Mouse (Mus musculus) forebrain, embryonic 12.5 days (tissue): ENCODE data around the gene Fam193a. TPM values are rescaled to one million over a fixed set of nuclear protein-coding genes. Genes with fewer than 3 reads are reported as not detected.
A peak's percentile ranks its signal among the peaks of the same experiment; 100 is the strongest.

ENCODE experiments used
- ATAC-seq: fragments of 200-750 bp; cut with Nextera tagmentation; 2 replicates; pipeline ENCODE4 v1.8.0; 2017; ENCODE audit warnings: moderate TSS enrichment; ENCODE audit not compliant: low FRiP score
- H3K27ac ChIP-seq: fragments of 300-500 bp; sonication (generic); 2 replicates; pipeline ENCODE4 v1.5.1; 2016; ENCODE audit warnings: mild to moderate bottlenecking
- H3K27me3 ChIP-seq: fragments of 300-500 bp; sonication (generic); 2 replicates; pipeline ENCODE4 v1.6.1; 2016; ENCODE audit warnings: mild to moderate bottlenecking
- H3K36me3 ChIP-seq: fragments of 300-500 bp; sonication (generic); replicated peaks from 2 replicates; pipeline ENCODE4 v1.6.1; 2016; ENCODE audit warnings: mild to moderate bottlenecking
- H3K4me1 ChIP-seq: fragments of 300-500 bp; sonication (generic); 2 replicates; pipeline ENCODE4 v1.6.1; 2016
- H3K4me2 ChIP-seq: fragments of 300-500 bp; sonication (generic); 2 replicates; pipeline ENCODE4 v1.6.1; 2016; ENCODE audit warnings: mild to moderate bottlenecking, moderate library complexity
- H3K4me3 ChIP-seq: fragments of 300-500 bp; sonication (generic); replicated peaks from 2 replicates; pipeline ENCODE4 v1.5.1; 2016; ENCODE audit warnings: mild to moderate bottlenecking
- H3K9ac ChIP-seq: fragments of 300-500 bp; sonication (generic); 2 replicates; pipeline ENCODE4 v1.6.1; 2016; ENCODE audit warnings: mild to moderate bottlenecking
- H3K9me3 ChIP-seq: fragments of 300-500 bp; sonication (generic); 2 replicates; pipeline ENCODE4 v1.6.1; 2016
- WGBS: fragments of 180-500 bp; shearing (Covaris S2); methylation state at CpG from one replicate; pipeline ENCODE4 v1.1.7; 2016; 5-methylcytosine and 5-hydroxymethylcytosine counted together
- polyA plus RNA-seq: library from polyadenylated mRNA; unstranded; fragments of >200 nt; fragmentation: Nextera tagmentation; extraction: Ambion mirVana; gene quantifications from 2 replicates; pipeline ENCODE4 v1.2.1, GENCODE M21; 2016

Gene Fam193a
- polyA plus RNA-seq, 1 experiment from 2014 or later: 19.9 TPM

- H3K27me3 ChIP-seq: no peaks in the 10 kb centered on the region
- H3K27ac ChIP-seq: no peak overlapping the region
- H3K4me2 ChIP-seq: no peak overlapping the region
- no peak overlapping the region for H3K9ac ChIP-seq
- H3K4me1 ChIP-seq: no peaks in the 10 kb centered on the region
- 96% methylated on average over 8 of the region's 8 CpGs for WGBS
- no peak overlapping the region for H3K4me3 ChIP-seq
- no peaks in the 10 kb centered on the region for H3K36me3 ChIP-seq
- ATAC-seq: no peak
- H3K9me3 ChIP-seq: no peaks in the 10 kb centered on the region
These were observed 23.5 kb downstream of the Fam193a start for GRCm38 (mm10) chr5:34393251-34393650.

DNA sequence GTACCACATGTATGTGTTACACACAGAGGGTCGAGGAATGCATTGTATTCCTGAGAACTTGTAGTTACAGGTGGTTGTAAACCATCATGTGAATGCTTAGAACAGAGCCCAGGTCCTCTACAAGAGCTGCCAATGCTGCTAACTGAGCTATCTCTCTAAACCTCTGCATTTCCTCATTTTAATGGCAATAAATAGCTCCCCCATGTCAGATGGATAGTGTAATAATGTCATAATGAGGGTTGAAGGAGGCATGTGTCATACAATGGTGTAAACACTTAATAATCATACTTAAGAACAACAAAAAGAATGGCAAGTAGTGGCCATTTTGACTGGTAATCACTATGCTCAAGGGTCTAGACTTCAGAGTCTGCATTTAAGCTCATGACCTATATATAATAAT is 25.6 kb downstream of the Fam193a start:
- no peak overlapping the region for H3K4me3 ChIP-seq
- no peak overlapping the region for H3K9ac ChIP-seq
- WGBS: 93% methylated on average over 1 of the region's 1 CpGs
- no peak overlapping the region for H3K27ac ChIP-seq
- H3K36me3 ChIP-seq: no peaks in the 10 kb centered on the region
- no peaks in the 10 kb centered on the region for H3K27me3 ChIP-seq
- H3K4me1 ChIP-seq: no peaks in the 10 kb centered on the region
- no peak overlapping the region for H3K4me2 ChIP-seq
- ATAC-seq: no peak
- H3K9me3 ChIP-seq: no peaks in the 10 kb centered on the region

DNA sequence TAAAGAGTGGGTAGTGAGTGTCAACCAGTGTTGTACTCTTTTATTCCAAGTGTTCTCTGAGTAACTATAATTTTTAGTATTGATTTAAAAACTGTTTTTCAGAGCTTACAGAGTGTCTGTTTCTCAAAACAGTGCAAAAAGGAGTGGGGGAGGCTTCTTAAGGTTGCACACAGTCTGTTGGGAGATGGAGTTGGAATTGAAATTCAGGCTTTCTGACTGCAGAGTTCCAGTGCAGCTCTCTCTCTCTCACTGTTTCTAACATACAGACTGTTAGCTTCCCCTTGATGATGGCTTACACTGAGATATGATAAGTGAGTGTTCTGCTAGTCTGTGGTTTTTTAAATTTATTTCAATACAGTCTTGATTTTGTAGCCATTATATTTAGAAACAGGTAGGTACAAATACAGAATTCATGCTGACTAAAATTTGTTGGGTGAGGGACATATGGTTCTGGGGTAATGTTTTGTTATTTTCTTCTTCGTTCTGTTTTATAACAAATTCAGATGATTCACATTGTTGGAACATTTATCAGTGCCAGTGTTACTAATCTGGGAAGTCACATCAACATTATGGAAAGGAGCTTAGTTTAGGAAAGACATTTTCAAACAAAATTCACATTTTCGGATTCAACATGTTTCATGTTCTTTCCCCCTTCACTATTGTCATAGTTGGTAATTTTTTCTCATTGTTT is 26.3 kb downstream of the Fam193a start:
- no peak for ATAC-seq
- WGBS: 93% methylated on average over 2 of the region's 2 CpGs

DNA sequence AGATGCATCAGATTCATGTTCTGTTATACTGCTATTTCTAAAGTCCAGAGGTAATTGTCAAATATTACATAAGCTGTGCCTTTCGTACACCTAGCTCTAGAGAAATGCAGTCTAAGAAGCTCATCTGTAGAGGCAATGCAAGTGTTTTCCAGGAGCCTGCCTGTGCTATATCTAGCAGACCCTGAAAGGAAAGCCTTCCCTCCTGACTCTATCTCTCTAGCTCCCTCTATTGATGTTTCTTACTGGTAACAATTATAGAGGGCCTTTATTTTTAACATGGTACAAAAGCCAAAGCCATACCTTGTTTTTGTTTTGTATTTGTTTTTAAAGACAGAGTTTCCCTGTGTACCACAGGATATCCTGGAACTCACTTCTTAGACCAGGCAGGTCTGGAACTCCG is 28.1 kb downstream of the Fam193a start:
- Histone ChIP-seq H3K27me3 (no peaks in the 10 kb centered on the region), H3K4me2 (no peak overlapping the region), H3K4me3 (no peak overlapping the region), H3K27ac (0 out of 2 replicates have a peak overlapping the region, but pooled peaks have one; percentile 2), H3K36me3 (no peaks in the 10 kb centered on the region), H3K9ac (no peak overlapping the region), H3K9me3 (no peaks in the 10 kb centered on the region), H3K4me1 (no peaks in the 10 kb centered on the region)
- no peak for ATAC-seq
- 92% methylated on average over 2 of the region's 2 CpGs for WGBS

More for the DNA sequence above, 26.3 kb downstream of the Fam193a start:
- Histone ChIP-seq H3K4me3 (no peak overlapping the region), H3K4me2 (no peak overlapping the region), H3K27ac (no peak overlapping the region), H3K4me1 (no peaks in the 10 kb centered on the region), H3K9ac (no peak overlapping the region), H3K36me3 (no peaks in the 10 kb centered on the region), H3K9me3 (no peaks in the 10 kb centered on the region), H3K27me3 (no peaks in the 10 kb centered on the region)

DNA sequence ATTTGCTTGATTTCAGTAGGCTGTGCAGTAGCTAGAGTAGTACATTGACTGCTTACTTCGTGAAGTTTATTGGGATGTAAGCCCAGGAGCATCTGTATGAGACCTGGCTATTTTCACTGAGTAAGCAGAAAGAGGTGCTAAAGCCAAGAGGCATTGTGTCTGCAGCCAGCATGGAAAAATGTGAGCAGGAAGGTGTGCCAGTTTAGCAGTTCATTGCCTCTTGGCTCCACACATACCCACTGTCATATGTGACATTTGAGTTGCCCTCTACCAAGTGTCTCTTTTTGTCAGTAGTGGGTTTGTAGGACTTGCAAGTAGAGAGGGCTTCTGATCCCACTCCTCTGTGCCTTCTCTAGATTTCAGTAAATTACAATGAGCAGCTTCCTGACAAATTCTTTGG is 28.6 kb downstream of the Fam193a start:
- Histone ChIP-seq H3K36me3 (no peaks in the 10 kb centered on the region), H3K4me3 (no peak overlapping the region), H3K4me1 (no peaks in the 10 kb centered on the region), H3K27ac (no peak overlapping the region), H3K9ac (no peak overlapping the region), H3K27me3 (no peaks in the 10 kb centered on the region), H3K9me3 (no peaks in the 10 kb centered on the region), H3K4me2 (no peak overlapping the region)
- no peak for ATAC-seq
- 88% methylated on average over 1 of the region's 1 CpGs for WGBS

DNA sequence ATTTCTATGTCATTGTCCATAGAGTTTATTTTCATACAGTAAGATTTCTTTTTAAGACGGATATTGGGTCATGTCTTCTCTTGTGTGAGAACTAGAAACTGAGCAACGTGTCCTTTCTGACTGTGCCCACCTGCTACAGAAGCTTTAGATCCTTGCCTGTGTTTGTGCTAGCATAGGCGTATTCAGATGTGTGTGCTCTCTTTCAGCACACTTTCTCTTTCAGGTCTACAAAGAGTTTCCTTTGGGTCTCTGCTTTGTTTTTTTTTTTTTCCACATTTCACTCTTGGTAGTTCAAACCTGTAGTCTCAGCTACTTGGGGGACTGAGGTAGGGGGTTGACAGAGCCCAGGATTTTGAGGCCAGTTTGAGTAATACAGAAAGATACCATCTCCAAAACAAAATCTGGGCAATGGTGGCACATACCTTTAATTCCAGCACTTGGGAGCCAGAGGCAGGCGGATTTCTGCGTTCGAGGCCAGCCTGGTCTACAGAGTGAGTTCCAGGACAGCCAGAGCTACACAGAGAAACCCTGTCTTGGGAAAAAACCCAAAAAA is 37.7 kb downstream of the Fam193a start:
- H3K4me1 ChIP-seq: peaks cover 7% of the 10 kb centered on the region; the same call in 1 of the 2 replicates
- 89% methylated on average over 6 of the region's 6 CpGs for WGBS
- no peaks in the 10 kb centered on the region for H3K27me3 ChIP-seq
- H3K9me3 ChIP-seq: no peaks in the 10 kb centered on the region
- H3K36me3 ChIP-seq: 0 out of 2 replicates have a peak, but pooled peaks cover 3% of the 10 kb centered on the region
- H3K9ac ChIP-seq: no peak overlapping the region
- H3K27ac ChIP-seq: no peak overlapping the region
- no peak overlapping the region for H3K4me2 ChIP-seq
- ATAC-seq: no peak
- no peak overlapping the region for H3K4me3 ChIP-seq

GRCm38 (mm10) chr5:34409002-34409401 is 39.3 kb downstream of the Fam193a start:
- WGBS: 86% methylated on average over 1 of the region's 1 CpGs
- no peak for ATAC-seq
- Histone ChIP-seq H3K9me3 (no peaks in the 10 kb centered on the region), H3K4me3 (no peak overlapping the region), H3K27ac (no peak overlapping the region), H3K36me3 (peaks cover 3% of the 10 kb centered on the region; the same call in 1 of the 2 replicates), H3K4me2 (no peak overlapping the region), H3K9ac (no peak overlapping the region), H3K27me3 (no peaks in the 10 kb centered on the region), H3K4me1 (peaks cover 7% of the 10 kb centered on the region; the same call in 1 of the 2 replicates)

DNA sequence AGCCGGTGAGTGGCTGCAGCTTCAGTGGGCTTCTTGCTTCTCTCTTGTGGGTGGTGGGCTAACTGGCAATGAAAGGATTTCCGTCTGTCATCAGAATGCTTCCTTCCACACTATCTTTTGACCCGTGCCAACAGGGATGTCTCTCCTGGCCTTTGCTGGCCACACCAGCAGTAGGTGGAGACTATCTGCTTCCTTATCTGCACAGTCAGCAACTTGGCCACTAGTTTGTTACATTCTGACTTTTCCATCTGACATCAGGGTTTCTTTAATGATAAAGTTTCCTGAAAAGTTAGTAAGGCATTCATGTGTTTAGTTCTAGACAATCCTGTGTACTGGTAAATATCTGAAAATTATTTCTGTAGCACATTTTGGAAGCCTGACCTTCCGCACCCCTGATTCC is 41.1 kb downstream of the Fam193a start:
- H3K27ac ChIP-seq: no peak overlapping the region
- no peaks in the 10 kb centered on the region for H3K9me3 ChIP-seq
- H3K27me3 ChIP-seq: no peaks in the 10 kb centered on the region
- 81% methylated on average over 4 of the region's 4 CpGs for WGBS
- no peak overlapping the region for H3K4me2 ChIP-seq
- peaks cover 7% of the 10 kb centered on the region; the same call in 1 of the 2 replicates for H3K4me1 ChIP-seq
- no peak overlapping the region for H3K4me3 ChIP-seq
- no peak for ATAC-seq
- no peak overlapping the region for H3K9ac ChIP-seq
- H3K36me3 ChIP-seq: peaks cover 3% of the 10 kb centered on the region; the same call in 1 of the 2 replicates

DNA sequence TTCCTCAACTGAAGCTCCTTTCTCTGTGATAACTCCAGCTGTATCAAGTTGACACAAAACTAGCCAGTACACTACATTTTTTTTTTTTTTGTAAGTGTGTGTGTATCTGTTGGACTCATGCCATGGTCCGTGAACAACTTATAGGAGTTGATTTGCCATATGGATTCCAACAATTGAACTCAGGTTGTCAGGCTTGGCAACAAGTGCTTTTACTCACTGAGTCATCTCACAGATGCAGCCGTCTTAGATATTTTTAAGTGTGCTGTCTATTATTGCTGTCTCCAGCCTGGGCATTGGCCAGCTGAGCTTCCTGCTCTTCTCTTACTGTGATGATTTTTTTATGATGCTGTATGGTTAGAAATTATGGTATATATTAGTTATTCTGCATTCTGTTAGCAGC is 44.2 kb downstream of the Fam193a start:
- 90% methylated on average over 2 of the region's 2 CpGs for WGBS
- no peaks in the 10 kb centered on the region for H3K9me3 ChIP-seq
- H3K36me3 ChIP-seq: peaks cover 6% of the 10 kb centered on the region; the same call in 1 of the 2 replicates
- no peak overlapping the region for H3K4me3 ChIP-seq
- H3K27me3 ChIP-seq: no peaks in the 10 kb centered on the region
- no peak overlapping the region for H3K4me2 ChIP-seq
- peaks cover 2% of the 10 kb centered on the region; the same call in 1 of the 2 replicates for H3K4me1 ChIP-seq
- no peak for ATAC-seq
- H3K9ac ChIP-seq: no peak overlapping the region
- H3K27ac ChIP-seq: no peak overlapping the region

GRCm38 (mm10) chr5:34417251-34418008 is 47.7 kb downstream of the Fam193a start:
- Histone ChIP-seq H3K4me1 (no peaks in the 10 kb centered on the region), H3K4me3 (no peak overlapping the region), H3K9ac (no peak overlapping the region), H3K4me2 (no peak overlapping the region), H3K27me3 (no peaks in the 10 kb centered on the region), H3K27ac (no peak overlapping the region), H3K36me3 (peaks cover 21% of the 10 kb centered on the region), H3K9me3 (no peaks in the 10 kb centered on the region)
- 97% methylated on average over 3 of the region's 3 CpGs for WGBS
- no peak for ATAC-seq

GRCm38 (mm10) chr5:34419188-34419587 is 49.5 kb downstream of the Fam193a start:
- Histone ChIP-seq H3K4me1 (no peaks in the 10 kb centered on the region), H3K4me2 (no peak overlapping the region), H3K27ac (no peak overlapping the region), H3K4me3 (no peak overlapping the region), H3K9ac (no peak overlapping the region), H3K27me3 (no peaks in the 10 kb centered on the region), H3K36me3 (peaks cover 24% of the 10 kb centered on the region), H3K9me3 (no peaks in the 10 kb centered on the region)
- ATAC-seq: no peak
- WGBS: 84% methylated on average over 1 of the region's 1 CpGs

DNA sequence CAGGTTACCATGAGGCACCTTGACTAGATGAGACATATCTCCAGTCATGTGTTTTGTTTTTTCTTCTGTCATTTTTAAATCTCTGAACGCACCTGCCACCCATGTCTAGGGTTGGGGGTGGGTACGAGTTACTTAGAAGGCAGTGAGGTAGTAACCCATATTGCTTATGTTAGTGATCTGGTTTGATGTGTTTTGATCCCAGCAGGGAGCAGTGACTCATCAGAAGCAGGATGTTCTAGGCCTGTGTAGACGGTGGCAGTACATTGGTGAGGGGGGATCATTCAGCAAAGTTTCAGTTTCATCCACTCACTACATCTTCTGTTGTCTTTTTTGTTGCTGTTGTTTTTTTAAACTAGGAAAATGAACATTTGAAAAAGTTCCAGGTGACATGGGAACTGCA is 61.0 kb downstream of the Fam193a start:
- Histone ChIP-seq H3K36me3 (peaks cover 76% of the 10 kb centered on the region), H3K27me3 (no peaks in the 10 kb centered on the region), H3K9me3 (no peaks in the 10 kb centered on the region), H3K4me3 (no peak overlapping the region), H3K4me2 (no peak overlapping the region), H3K9ac (no peak overlapping the region), H3K27ac (no peak overlapping the region), H3K4me1 (no peaks in the 10 kb centered on the region)
- ATAC-seq: no peak
- WGBS: 89% methylated on average over 3 of the region's 3 CpGs
